Mouse (Mus musculus): ENCODE results near the gene Cyb5d2. TPM values are rescaled to one million over a fixed set of nuclear protein-coding genes. Genes with fewer than 3 reads are reported as not detected.

Gene Cyb5d2
- polyA plus RNA-seq, 1 experiment from 2014 or later, result 4.3 TPM

GRCm38 (mm10) chr11:72813687-72814086 is 17.7 kb upstream of the Cyb5d2 start:
- WGBS (ENCODE audit: insufficient replicate concordance), result 77% methylated on average over 5 of the region's 5 CpGs
- ATAC-seq (ENCODE audit: low read depth), result no peak
- Histone ChIP-seq H3K4me2 (ENCODE audit: low read depth, low read length) (no peak overlapping the region), H3K9ac (ENCODE audit: low read depth, low read length) (no peak overlapping the region), H3K9me3 (replicated peaks; ENCODE audit: control insufficient read depth, low read length) (no peaks in the 10 kb centered on the region), H3K4me3 (ENCODE audit: low read depth, low read length) (no peak overlapping the region), H3K36me3 (ENCODE audit: control insufficient read depth, insufficient read depth) (no peaks in the 10 kb centered on the region), H3K27me3 (ENCODE audit: control insufficient read depth, insufficient read depth, low read depth, low read length) (no peaks in the 10 kb centered on the region), H3K4me1 (ENCODE audit: control insufficient read depth, low read depth, low read length) (no peaks in the 10 kb centered on the region), H3K27ac (ENCODE audit: low read length) (no peak overlapping the region)

- Histone ChIP-seq H3K4me1 (ENCODE audit: control insufficient read depth, low read depth, low read length) (no peaks in the 10 kb centered on the region), H3K27me3 (ENCODE audit: control insufficient read depth, insufficient read depth, low read depth, low read length) (no peaks in the 10 kb centered on the region), H3K4me3 (ENCODE audit: low read depth, low read length) (no peak overlapping the region), H3K27ac (ENCODE audit: low read length) (no peak overlapping the region), H3K4me2 (ENCODE audit: low read depth, low read length) (no peak overlapping the region), H3K36me3 (ENCODE audit: control insufficient read depth, insufficient read depth) (no peaks in the 10 kb centered on the region), H3K9me3 (replicated peaks; ENCODE audit: control insufficient read depth, low read length) (no peaks in the 10 kb centered on the region), H3K9ac (ENCODE audit: low read depth, low read length) (no peak overlapping the region)
- no peak for ATAC-seq (ENCODE audit: low read depth)
- 77% methylated on average over 4 of the region's 4 CpGs for WGBS (ENCODE audit: insufficient replicate concordance)
Observed at GRCm38 (mm10) chr11:72807992-72808391, 12.1 kb upstream of the Cyb5d2 start.

GRCm38 (mm10) chr11:72806556-72806955 is 10.6 kb upstream of the Cyb5d2 start:
- WGBS (ENCODE audit: insufficient replicate concordance), result 64% methylated on average over 2 of the region's 2 CpGs
- Histone ChIP-seq H3K4me3 (ENCODE audit: low read depth, low read length) (no peak overlapping the region), H3K36me3 (ENCODE audit: control insufficient read depth, insufficient read depth) (no peaks in the 10 kb centered on the region), H3K9ac (ENCODE audit: low read depth, low read length) (no peak overlapping the region), H3K27ac (ENCODE audit: low read length) (no peak overlapping the region), H3K4me1 (ENCODE audit: control insufficient read depth, low read depth, low read length) (no peaks in the 10 kb centered on the region), H3K27me3 (ENCODE audit: control insufficient read depth, insufficient read depth, low read depth, low read length) (no peaks in the 10 kb centered on the region), H3K9me3 (replicated peaks; ENCODE audit: control insufficient read depth, low read length) (no peaks in the 10 kb centered on the region), H3K4me2 (ENCODE audit: low read depth, low read length) (no peak overlapping the region)
- no peak for ATAC-seq (ENCODE audit: low read depth)

GRCm38 (mm10) chr11:72805232-72805631 is 9.3 kb upstream of the Cyb5d2 start:
- Histone ChIP-seq H3K27ac (ENCODE audit: low read length) (no peak overlapping the region), H3K4me1 (ENCODE audit: control insufficient read depth, low read depth, low read length) (peaks cover 3% of the 10 kb centered on the region), H3K36me3 (ENCODE audit: control insufficient read depth, insufficient read depth) (no peaks in the 10 kb centered on the region), H3K4me2 (ENCODE audit: low read depth, low read length) (no peak overlapping the region), H3K4me3 (ENCODE audit: low read depth, low read length) (no peak overlapping the region), H3K27me3 (ENCODE audit: control insufficient read depth, insufficient read depth, low read depth, low read length) (no peaks in the 10 kb centered on the region), H3K9me3 (replicated peaks; ENCODE audit: control insufficient read depth, low read length) (no peaks in the 10 kb centered on the region), H3K9ac (ENCODE audit: low read depth, low read length) (no peak overlapping the region)
- WGBS (ENCODE audit: insufficient replicate concordance), result 61% methylated on average over 3 of the region's 3 CpGs
- ATAC-seq (ENCODE audit: low read depth), result no peak

- Histone ChIP-seq H3K9ac (ENCODE audit: low read depth, low read length) (no peak overlapping the region), H3K4me1 (ENCODE audit: control insufficient read depth, low read depth, low read length) (peaks cover 3% of the 10 kb centered on the region), H3K9me3 (replicated peaks; ENCODE audit: control insufficient read depth, low read length) (no peaks in the 10 kb centered on the region), H3K36me3 (ENCODE audit: control insufficient read depth, insufficient read depth) (no peaks in the 10 kb centered on the region), H3K4me2 (ENCODE audit: low read depth, low read length) (no peak overlapping the region), H3K4me3 (ENCODE audit: low read depth, low read length) (no peak overlapping the region), H3K27ac (ENCODE audit: low read length) (no peak overlapping the region), H3K27me3 (ENCODE audit: control insufficient read depth, insufficient read depth, low read depth, low read length) (no peaks in the 10 kb centered on the region)
- no peak for ATAC-seq (ENCODE audit: low read depth)
Observed at GRCm38 (mm10) chr11:72804586-72804985, 8.6 kb upstream of the Cyb5d2 start.

- H3K36me3 ChIP-seq (ENCODE audit: control insufficient read depth, insufficient read depth), result no peaks in the 10 kb centered on the region
- H3K27me3 ChIP-seq (ENCODE audit: control insufficient read depth, insufficient read depth, low read depth, low read length), result no peaks in the 10 kb centered on the region
- no peak overlapping the region for H3K9ac ChIP-seq (ENCODE audit: low read depth, low read length)
- 70% methylated on average over 3 of the region's 3 CpGs for WGBS (ENCODE audit: insufficient replicate concordance)
- no peak for ATAC-seq (ENCODE audit: low read depth)
- H3K4me2 ChIP-seq (ENCODE audit: low read depth, low read length), result no peak overlapping the region
- H3K4me3 ChIP-seq (ENCODE audit: low read depth, low read length), result no peak overlapping the region
- H3K4me1 ChIP-seq (ENCODE audit: control insufficient read depth, low read depth, low read length), result peaks cover 3% of the 10 kb centered on the region
- no peak overlapping the region for H3K27ac ChIP-seq (ENCODE audit: low read length)
- no peaks in the 10 kb centered on the region for H3K9me3 ChIP-seq (replicated peaks; ENCODE audit: control insufficient read depth, low read length)
Observed at GRCm38 (mm10) chr11:72803038-72803437, 7.1 kb upstream of the Cyb5d2 start.

- H3K27ac ChIP-seq (ENCODE audit: low read length), result no peak overlapping the region
- no peaks in the 10 kb centered on the region for H3K36me3 ChIP-seq (ENCODE audit: control insufficient read depth, insufficient read depth)
- H3K4me1 ChIP-seq (ENCODE audit: control insufficient read depth, low read depth, low read length), result peaks cover 8% of the 10 kb centered on the region
- H3K9me3 ChIP-seq (replicated peaks; ENCODE audit: control insufficient read depth, low read length), result no peaks in the 10 kb centered on the region
- H3K27me3 ChIP-seq (ENCODE audit: control insufficient read depth, insufficient read depth, low read depth, low read length), result no peaks in the 10 kb centered on the region
- H3K9ac ChIP-seq (ENCODE audit: low read depth, low read length), result no peak overlapping the region
- H3K4me3 ChIP-seq (ENCODE audit: low read depth, low read length), result no peak overlapping the region
- no peak for ATAC-seq (ENCODE audit: low read depth)
- H3K4me2 ChIP-seq (ENCODE audit: low read depth, low read length), result no peak overlapping the region
Observed at GRCm38 (mm10) chr11:72801182-72801581, 5.2 kb upstream of the Cyb5d2 start.

GRCm38 (mm10) chr11:72798112-72798511 is 2.2 kb upstream of the Cyb5d2 start:
- Histone ChIP-seq H3K9me3 (replicated peaks; ENCODE audit: control insufficient read depth, low read length) (no peaks in the 10 kb centered on the region), H3K4me3 (ENCODE audit: low read depth, low read length) (no peak overlapping the region), H3K27me3 (ENCODE audit: control insufficient read depth, insufficient read depth, low read depth, low read length) (no peaks in the 10 kb centered on the region), H3K36me3 (ENCODE audit: control insufficient read depth, insufficient read depth) (no peaks in the 10 kb centered on the region), H3K4me2 (ENCODE audit: low read depth, low read length) (no peak overlapping the region), H3K9ac (ENCODE audit: low read depth, low read length) (no peak overlapping the region), H3K4me1 (ENCODE audit: control insufficient read depth, low read depth, low read length) (peaks cover 13% of the 10 kb centered on the region), H3K27ac (ENCODE audit: low read length) (no peak overlapping the region)
- ATAC-seq (ENCODE audit: low read depth), result no peak

GRCm38 (mm10) chr11:72796773-72797338 is 914 bp upstream of the Cyb5d2 start:
- Histone ChIP-seq H3K36me3 (ENCODE audit: control insufficient read depth, insufficient read depth) (no peaks in the 10 kb centered on the region), H3K27me3 (ENCODE audit: control insufficient read depth, insufficient read depth, low read depth, low read length) (no peaks in the 10 kb centered on the region), H3K4me1 (ENCODE audit: control insufficient read depth, low read depth, low read length) (peaks cover 13% of the 10 kb centered on the region), H3K9me3 (replicated peaks; ENCODE audit: control insufficient read depth, low read length) (no peaks in the 10 kb centered on the region), H3K4me2 (ENCODE audit: low read depth, low read length) (peak overlapping the region; percentile 88), H3K9ac (ENCODE audit: low read depth, low read length) (peak overlapping the region; percentile 94), H3K4me3 (ENCODE audit: low read depth, low read length) (peak overlapping the region; percentile 96), H3K27ac (ENCODE audit: low read length) (peak overlapping the region; percentile 90)
- WGBS (ENCODE audit: insufficient replicate concordance), result 5% methylated on average over 10 of the region's 10 CpGs
- ATAC-seq (ENCODE audit: low read depth), result no peak
